Mouse (Mus musculus) limb, embryonic 12.5 days (tissue): ENCODE results near the gene Gh. TPM values are rescaled to one million over a fixed set of nuclear protein-coding genes. Genes with fewer than 3 reads are reported as not detected.

Source experiments
- ATAC-seq: fragments of 200-750 bp; cut with Nextera tagmentation; 2 replicates; pipeline ENCODE4 v1.8.0; 2017; ENCODE audit warnings: low read depth, moderate TSS enrichment; ENCODE audit not compliant: insufficient number of reproducible peaks, insufficient read depth, low FRiP score, low TSS enrichment
- H3K27ac ChIP-seq: fragments of 300-500 bp; sonication (generic); 2 replicates; pipeline ENCODE4 v1.5.1; 2016; ENCODE audit warnings: mild to moderate bottlenecking, moderate library complexity
- H3K27me3 ChIP-seq: fragments of 300-500 bp; sonication (generic); 2 replicates; pipeline ENCODE4 v1.6.1; 2016; ENCODE audit warnings: mild to moderate bottlenecking, moderate library complexity
- H3K36me3 ChIP-seq: fragments of 300-500 bp; sonication (generic); 2 replicates; pipeline ENCODE4 v1.6.1; 2016; ENCODE audit warnings: mild to moderate bottlenecking, moderate library complexity
- H3K4me1 ChIP-seq: fragments of 300-500 bp; sonication (generic); replicated peaks from 2 replicates; pipeline ENCODE4 v1.6.1; 2016
- H3K4me2 ChIP-seq: fragments of 300-500 bp; sonication (generic); 2 replicates; pipeline ENCODE4 v1.6.1; 2016; ENCODE audit warnings: mild to moderate bottlenecking, moderate library complexity
- H3K4me3 ChIP-seq: fragments of 300-500 bp; sonication (generic); replicated peaks from 2 replicates; pipeline ENCODE4 v1.5.1; 2016; ENCODE audit warnings: mild to moderate bottlenecking
- H3K9ac ChIP-seq: fragments of 300-500 bp; sonication (generic); replicated peaks from 2 replicates; pipeline ENCODE4 v1.6.1; 2016; ENCODE audit warnings: mild to moderate bottlenecking, moderate library complexity
- H3K9me3 ChIP-seq: fragments of 300-500 bp; sonication (generic); 2 replicates; pipeline ENCODE4 v1.6.1; 2016; ENCODE audit warnings: mild to moderate bottlenecking, moderate library complexity
- WGBS: fragments of 180-500 bp; shearing (Covaris S2); methylation state at CpG from one replicate; pipeline ENCODE4 v1.1.7; 2016; 5-methylcytosine and 5-hydroxymethylcytosine counted together
- polyA plus RNA-seq: library from polyadenylated mRNA; unstranded; fragments of >200 nt; fragmentation: Nextera tagmentation; extraction: Ambion mirVana; gene quantifications from 2 replicates; pipeline ENCODE4 v1.2.1, GENCODE M21; 2016

Gene Gh
- polyA plus RNA-seq, 1 experiment from 2014 or later, result not detected

GRCm38 (mm10) chr11:106269060-106269431 is 32.6 kb downstream of the Gh start:
- H3K4me2 ChIP-seq, result peak overlapping the region; percentile 51
- H3K9ac ChIP-seq, result peak overlapping the region; percentile 35
- H3K4me3 ChIP-seq, result peak overlapping the region; percentile 30
- H3K9me3 ChIP-seq, result no peaks in the 10 kb centered on the region
- WGBS, result 5% methylated on average over 3 of the region's 3 CpGs
- 0 out of 2 replicates have a peak, but pooled peaks have one; percentile 12 for ATAC-seq
- peak overlapping the region; percentile 93 for H3K27ac ChIP-seq
- H3K36me3 ChIP-seq, result peaks cover 33% of the 10 kb centered on the region
- no peaks in the 10 kb centered on the region for H3K27me3 ChIP-seq
- peaks cover 55% of the 10 kb centered on the region for H3K4me1 ChIP-seq

DNA sequence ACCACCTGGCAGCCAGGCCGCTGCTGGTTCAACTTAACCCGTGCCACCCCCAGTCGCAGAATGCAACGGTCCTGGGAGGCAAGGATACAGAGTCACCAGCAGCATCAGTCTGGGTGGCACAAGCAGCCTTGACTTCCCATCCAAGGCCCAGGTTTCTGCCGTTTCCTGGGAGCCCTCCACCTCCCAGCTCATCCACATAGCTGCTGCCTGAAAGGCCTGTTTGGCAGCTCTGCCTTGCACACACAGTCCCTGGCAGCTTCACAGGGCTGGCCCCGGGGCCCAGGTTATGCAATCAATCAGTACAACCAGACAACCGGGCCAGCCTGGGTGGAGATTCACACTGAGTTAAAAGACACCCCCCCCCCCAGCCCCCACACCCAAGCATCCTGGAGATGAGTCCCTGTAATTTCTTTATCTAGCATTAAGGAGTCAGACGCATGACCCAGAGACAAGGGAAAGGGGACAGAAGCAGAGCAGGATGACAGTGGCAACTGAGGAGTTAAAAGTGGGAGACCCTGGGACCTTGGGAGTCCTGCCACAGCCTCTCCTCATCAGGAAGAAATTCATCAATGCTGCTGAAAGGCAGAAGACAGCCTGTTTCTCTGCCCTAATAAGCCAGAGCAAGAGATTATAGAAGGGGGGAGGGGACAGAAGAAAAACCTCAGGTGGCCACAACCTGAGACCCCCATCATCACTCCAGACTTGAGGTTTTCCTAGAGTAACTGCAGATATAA is 33.2 kb downstream of the Gh start:
- no peaks in the 10 kb centered on the region for H3K9me3 ChIP-seq
- peaks cover 50% of the 10 kb centered on the region for H3K4me1 ChIP-seq
- 9% methylated on average over 8 of the region's 8 CpGs for WGBS
- H3K4me3 ChIP-seq, result peak overlapping the region; percentile 30
- peak overlapping the region; percentile 35 for H3K9ac ChIP-seq
- H3K27me3 ChIP-seq, result no peaks in the 10 kb centered on the region
- H3K27ac ChIP-seq, result peak overlapping the region; percentile 93
- no peak for ATAC-seq
- peak overlapping the region; percentile 51 for H3K4me2 ChIP-seq
- peaks cover 39% of the 10 kb centered on the region for H3K36me3 ChIP-seq

DNA sequence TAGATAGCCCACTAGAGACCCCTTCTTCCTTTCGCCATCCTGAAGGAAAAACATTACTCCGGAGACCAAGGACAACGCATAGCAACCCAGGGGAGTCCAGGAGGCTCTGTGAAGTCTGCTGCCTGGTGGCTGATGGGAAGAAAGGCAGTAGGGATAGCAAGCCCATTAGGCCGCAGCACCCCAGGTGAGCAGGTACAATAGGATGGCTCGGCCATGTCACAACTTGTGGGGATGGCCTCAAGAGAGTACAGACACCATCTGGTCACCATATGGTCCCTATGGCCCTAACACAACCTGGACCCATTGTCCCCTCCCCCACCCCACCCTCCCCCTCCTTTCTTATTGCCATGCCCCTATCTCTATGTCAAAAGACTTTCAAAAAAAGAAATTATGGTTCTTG is 33.8 kb downstream of the Gh start:
- Histone ChIP-seq H3K9me3 (no peaks in the 10 kb centered on the region), H3K27ac (peak overlapping the region; percentile 93), H3K36me3 (peaks cover 45% of the 10 kb centered on the region), H3K9ac (0 out of 2 replicates have a peak overlapping the region, but pooled peaks have one; percentile 40), H3K4me1 (peaks cover 48% of the 10 kb centered on the region), H3K4me2 (peak overlapping the region; percentile 51), H3K4me3 (peak overlapping the region; percentile 30), H3K27me3 (no peaks in the 10 kb centered on the region)
- WGBS, result 23% methylated on average over 5 of the region's 5 CpGs
- no peak for ATAC-seq

DNA sequence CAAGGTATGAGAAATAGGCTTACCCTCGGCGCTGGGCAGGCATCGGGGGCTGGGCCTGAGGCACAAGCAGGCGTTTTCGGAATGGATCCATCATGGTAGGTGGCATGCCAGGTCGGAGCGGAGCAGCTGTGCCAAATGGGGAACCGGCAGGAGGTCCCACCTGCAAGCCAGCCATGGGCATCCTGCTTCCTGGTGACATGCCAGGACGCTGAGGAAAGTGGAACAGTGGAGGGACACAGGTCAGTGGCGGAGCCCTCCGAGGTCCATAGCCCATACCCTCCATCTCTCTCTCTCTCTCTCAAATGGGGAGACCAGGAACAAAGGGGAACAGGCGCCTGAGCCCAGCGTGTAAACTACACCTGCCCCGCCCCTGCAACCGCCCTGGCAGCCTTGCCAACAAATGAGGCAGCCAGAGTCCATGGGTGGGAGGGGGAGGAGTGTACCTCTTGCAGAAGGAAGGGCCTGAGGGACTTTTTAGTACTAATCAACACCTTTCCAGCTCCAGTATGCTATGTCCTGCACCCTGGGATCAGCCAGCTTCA is 34.3 kb downstream of the Gh start:
- Histone ChIP-seq H3K27ac (peak overlapping the region; percentile 93), H3K4me3 (peak overlapping the region; percentile 30), H3K36me3 (peaks cover 50% of the 10 kb centered on the region), H3K9me3 (no peaks in the 10 kb centered on the region), H3K9ac (0 out of 2 replicates have a peak overlapping the region, but pooled peaks have one; percentile 40), H3K4me2 (peak overlapping the region; percentile 51), H3K4me1 (peaks cover 48% of the 10 kb centered on the region), H3K27me3 (no peaks in the 10 kb centered on the region)
- WGBS, result 45% methylated on average over 15 of the region's 15 CpGs
- no peak for ATAC-seq

DNA sequence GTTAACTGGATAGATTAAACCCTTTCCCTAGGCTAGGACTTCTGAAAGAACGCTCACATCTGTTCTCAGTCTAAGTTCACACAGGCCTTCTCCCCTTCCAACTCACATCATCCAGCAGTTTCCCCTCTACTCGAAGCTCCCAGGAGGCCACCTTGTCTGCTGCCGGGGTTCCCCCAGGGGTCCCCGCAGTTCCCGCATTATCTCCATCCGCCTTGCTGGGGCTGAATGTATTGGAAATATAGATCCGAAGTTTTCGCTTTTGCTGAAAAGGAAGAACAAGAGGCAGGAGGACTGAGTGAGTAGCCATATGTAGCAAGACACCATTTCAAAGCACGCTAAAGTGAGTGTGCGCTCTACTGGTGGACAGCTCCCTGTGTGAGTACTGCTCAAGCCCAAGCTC is 35.2 kb downstream of the Gh start:
- H3K27ac ChIP-seq, result peak overlapping the region; percentile 93; the same call in 1 of the 2 replicates
- 91% methylated on average over 10 of the region's 10 CpGs for WGBS
- H3K4me1 ChIP-seq, result peaks cover 45% of the 10 kb centered on the region
- no peaks in the 10 kb centered on the region for H3K9me3 ChIP-seq
- ATAC-seq, result no peak
- H3K36me3 ChIP-seq, result peaks cover 59% of the 10 kb centered on the region
- H3K4me2 ChIP-seq, result peak overlapping the region; percentile 51; the same call in 1 of the 2 replicates
- H3K9ac ChIP-seq, result no peak overlapping the region
- H3K4me3 ChIP-seq, result peak overlapping the region; percentile 30
- no peaks in the 10 kb centered on the region for H3K27me3 ChIP-seq

DNA sequence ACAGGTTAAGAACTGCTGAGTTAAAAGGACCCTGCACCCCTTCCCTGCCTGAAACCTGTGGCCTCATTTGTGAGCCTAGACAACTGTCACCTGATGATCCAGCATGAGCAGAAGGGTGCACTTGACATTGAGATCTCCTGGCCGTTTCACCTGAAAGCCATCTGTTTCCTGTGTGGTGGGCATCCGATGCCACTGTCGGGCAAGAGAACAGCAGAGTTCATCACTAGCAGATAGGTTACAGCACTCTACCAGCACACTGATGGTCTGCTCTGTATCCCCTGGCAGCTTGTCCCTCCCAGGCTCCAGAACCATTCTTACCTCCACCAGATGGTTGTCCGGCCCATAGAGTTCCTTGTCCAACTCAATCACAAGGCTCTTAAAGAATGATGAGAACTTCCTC is 36.1 kb downstream of the Gh start:
- H3K36me3 ChIP-seq, result peaks cover 68% of the 10 kb centered on the region
- H3K9me3 ChIP-seq, result no peaks in the 10 kb centered on the region
- H3K4me3 ChIP-seq, result no peak overlapping the region
- H3K27me3 ChIP-seq, result no peaks in the 10 kb centered on the region
- no peak overlapping the region for H3K9ac ChIP-seq
- ATAC-seq, result no peak
- no peak overlapping the region for H3K27ac ChIP-seq
- peaks cover 38% of the 10 kb centered on the region for H3K4me1 ChIP-seq
- H3K4me2 ChIP-seq, result no peak overlapping the region
- WGBS, result 92% methylated on average over 4 of the region's 4 CpGs

DNA sequence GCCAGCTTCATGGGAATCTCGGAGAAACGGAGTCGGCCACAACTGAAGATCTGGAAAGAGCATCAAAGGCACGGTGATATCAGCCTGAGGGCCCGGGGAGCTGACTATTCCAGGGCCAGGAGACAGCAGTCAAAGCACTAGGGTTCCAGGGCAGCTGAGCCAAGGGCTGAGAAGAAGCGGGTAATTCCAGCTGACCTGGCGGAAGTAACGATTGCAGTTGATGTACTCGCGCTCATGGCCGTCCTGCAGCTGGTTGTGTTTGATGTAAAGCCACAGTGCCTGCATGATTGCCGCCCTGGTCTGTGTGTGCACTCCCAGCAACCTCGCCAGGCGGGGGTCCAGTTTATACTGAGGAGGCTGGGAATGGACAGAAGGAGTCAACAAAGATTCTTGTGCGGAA is 36.7 kb downstream of the Gh start:
- H3K9ac ChIP-seq, result no peak overlapping the region
- H3K4me1 ChIP-seq, result peaks cover 32% of the 10 kb centered on the region
- no peaks in the 10 kb centered on the region for H3K9me3 ChIP-seq
- ATAC-seq, result no peak
- H3K4me2 ChIP-seq, result no peak overlapping the region
- no peaks in the 10 kb centered on the region for H3K27me3 ChIP-seq
- H3K27ac ChIP-seq, result no peak overlapping the region
- WGBS, result 91% methylated on average over 15 of the region's 15 CpGs
- H3K4me3 ChIP-seq, result no peak overlapping the region
- H3K36me3 ChIP-seq, result peaks cover 72% of the 10 kb centered on the region

DNA sequence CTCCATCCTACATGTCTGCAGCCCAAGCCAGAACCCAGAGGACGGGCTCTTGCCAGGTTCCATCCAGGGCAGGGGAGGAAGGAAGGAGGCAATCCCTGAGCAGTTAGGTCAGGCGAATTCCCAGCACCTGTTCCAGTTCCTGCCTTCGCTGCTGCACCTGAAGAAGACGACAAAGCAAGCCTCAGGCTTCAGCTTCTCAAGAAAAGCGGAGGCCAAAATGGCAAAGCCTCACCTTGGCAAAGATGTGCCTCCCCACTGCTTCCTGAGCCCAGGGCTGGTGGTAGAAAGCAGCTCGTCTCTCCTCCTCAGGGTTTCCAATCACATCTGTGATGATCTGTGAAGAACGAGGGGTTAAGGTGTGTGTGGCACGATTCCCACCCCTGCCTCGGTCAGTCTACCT is 37.7 kb downstream of the Gh start:
- Histone ChIP-seq H3K36me3 (peaks cover 83% of the 10 kb centered on the region), H3K4me2 (no peak overlapping the region), H3K4me3 (no peak overlapping the region), H3K4me1 (peaks cover 25% of the 10 kb centered on the region), H3K27ac (no peak overlapping the region), H3K9ac (no peak overlapping the region), H3K27me3 (no peaks in the 10 kb centered on the region), H3K9me3 (no peaks in the 10 kb centered on the region)
- no peak for ATAC-seq
- WGBS, result 86% methylated on average over 9 of the region's 9 CpGs

- H3K36me3 ChIP-seq, result peaks cover 90% of the 10 kb centered on the region
- no peak overlapping the region for H3K27ac ChIP-seq
- no peak overlapping the region for H3K4me2 ChIP-seq
- no peaks in the 10 kb centered on the region for H3K27me3 ChIP-seq
- no peak overlapping the region for H3K4me3 ChIP-seq
- H3K4me1 ChIP-seq, result peaks cover 12% of the 10 kb centered on the region
- no peak for ATAC-seq
- 78% methylated on average over 14 of the region's 14 CpGs for WGBS
- H3K9ac ChIP-seq, result no peak overlapping the region
- H3K9me3 ChIP-seq, result no peaks in the 10 kb centered on the region
Measured at GRCm38 (mm10) chr11:106260826-106261450, 40.7 kb downstream of the Gh start.

DNA sequence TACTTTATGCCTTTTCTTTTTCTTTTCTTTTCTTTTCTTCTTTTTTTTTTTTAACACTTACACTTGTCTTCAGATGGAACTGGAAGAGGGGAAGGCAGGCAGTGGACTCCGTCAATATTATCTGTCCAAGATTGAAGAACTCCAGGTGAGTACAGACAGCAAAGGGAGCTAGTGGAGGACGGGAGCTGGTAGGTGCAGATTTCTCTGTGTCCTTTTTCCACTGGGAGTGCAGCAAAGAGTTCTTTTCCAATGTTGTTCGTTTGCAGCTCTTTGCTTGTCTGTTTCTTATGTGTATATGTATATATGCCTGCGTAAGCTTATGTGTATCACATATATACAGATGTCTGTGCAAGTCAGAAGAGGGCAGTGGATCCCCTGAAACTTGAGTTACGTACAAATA is 44.9 kb downstream of the Gh start:
- Histone ChIP-seq H3K27me3 (no peaks in the 10 kb centered on the region), H3K9ac (peak overlapping the region; percentile 75), H3K27ac (no peak overlapping the region), H3K4me1 (peaks cover 21% of the 10 kb centered on the region), H3K9me3 (no peaks in the 10 kb centered on the region), H3K4me3 (peak overlapping the region; percentile 77), H3K36me3 (peaks cover 73% of the 10 kb centered on the region), H3K4me2 (peak overlapping the region; percentile 93)
- 68% methylated on average over 5 of the region's 5 CpGs for WGBS
- no peak for ATAC-seq

GRCm38 (mm10) chr11:106255685-106256451 is 45.8 kb downstream of the Gh start, which contains the start of the genes Ftsj3 and Psmc5:
Gene Ftsj3 (minus strand): TSS chr11:106256079.
Gene Psmc5 (plus strand): TSS chr11:106256154.
- peak; percentile 93 for ATAC-seq
- Histone ChIP-seq H3K9ac (peak within 1 kb of the TSS; percentile 75), H3K36me3 (peaks cover 73% of the 10 kb centered on the region), H3K4me2 (peak within 1 kb of the TSS; percentile 93), H3K4me3 (peak within 1 kb of the TSS; percentile 77), H3K4me1 (peaks cover 21% of the 10 kb centered on the region), H3K9me3 (no peaks in the 10 kb centered on the region), H3K27ac (peak within 1 kb of the TSS; percentile 72), H3K27me3 (no peaks in the 10 kb centered on the region)
- under 1% methylated on average over 42 of the region's 42 CpGs for WGBS
